Mouse (Mus musculus): ENCODE results near the gene Mapkapk2. TPM values are rescaled to one million over a fixed set of nuclear protein-coding genes. Genes with fewer than 3 reads are reported as not detected.
A peak's percentile ranks its signal among the peaks of the same experiment; 100 is the strongest.

The Mapkapk2 gene
- total RNA-seq, 2 experiments from 2014 or later, result 26.9 to 31.4 TPM

DNA sequence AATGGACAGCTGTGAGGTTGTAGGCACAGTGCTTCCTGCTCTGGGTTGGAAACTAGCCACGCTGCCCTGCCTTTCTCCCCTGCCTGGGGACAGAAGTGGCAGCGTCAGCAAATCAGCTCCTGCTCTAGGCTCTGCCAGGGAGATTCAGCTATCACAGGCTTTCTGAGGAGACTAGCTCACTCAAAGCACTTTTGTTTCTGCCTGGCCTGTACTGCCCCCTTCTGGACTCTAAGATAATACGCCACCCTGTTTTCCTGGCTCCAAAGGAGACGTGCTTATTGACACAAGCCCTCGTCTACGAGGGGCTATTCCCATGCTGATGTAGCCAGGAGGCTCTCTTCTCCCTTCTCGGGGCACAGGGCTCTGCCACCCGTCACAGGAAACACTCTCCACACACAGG, 44.4 kb downstream of the Mapkapk2 start:
- peak; percentile 47 to 53 for DNase-seq (ENCODE audit: extremely low spot score in 1 of 2, low spot score in 1 of 2)

DNA sequence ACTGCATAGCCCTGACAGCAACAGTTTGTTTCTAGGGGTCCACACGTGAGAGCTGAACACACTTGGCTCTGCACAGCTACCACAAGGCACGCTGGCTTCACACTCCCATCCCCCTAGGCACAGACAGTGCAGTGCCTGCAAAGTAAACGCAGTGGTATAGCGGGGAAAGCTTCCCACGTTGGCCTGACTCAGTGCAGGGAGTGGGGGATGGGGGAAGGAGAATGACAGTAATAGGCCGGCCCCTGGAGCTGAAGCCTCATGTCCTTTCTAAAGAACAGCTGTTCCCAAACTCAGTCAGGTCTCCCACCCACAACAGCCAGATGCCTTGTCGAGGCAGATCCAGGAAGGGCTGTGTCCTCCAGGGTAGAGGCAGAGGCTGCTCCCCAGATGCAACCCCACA, 46.6 kb downstream of the Mapkapk2 start:
- no peak for DNase-seq (ENCODE audit: extremely low spot score in 1 of 2, low spot score in 1 of 2)

DNA sequence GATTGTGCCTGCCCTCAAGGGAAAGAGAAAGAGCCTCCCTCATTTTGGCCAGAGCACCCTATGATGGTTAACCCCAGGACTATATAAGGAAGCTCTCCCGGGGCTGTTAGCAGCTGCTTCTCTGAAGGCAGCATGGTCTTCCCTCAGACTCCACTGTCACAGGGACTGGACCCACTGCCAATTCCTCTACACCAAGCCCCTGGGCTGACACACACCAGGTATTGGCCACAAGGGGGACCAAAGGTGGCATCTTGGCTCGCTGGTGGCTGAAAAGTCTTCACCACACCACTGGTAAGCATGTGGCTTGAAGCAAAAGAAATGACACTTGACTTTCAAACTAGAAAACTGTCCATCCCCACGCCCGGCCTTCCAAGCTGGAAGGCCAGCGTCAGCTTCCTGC, 47.0 kb downstream of the Mapkapk2 start:
- no peak for DNase-seq (ENCODE audit: extremely low spot score in 1 of 2, low spot score in 1 of 2)

DNA sequence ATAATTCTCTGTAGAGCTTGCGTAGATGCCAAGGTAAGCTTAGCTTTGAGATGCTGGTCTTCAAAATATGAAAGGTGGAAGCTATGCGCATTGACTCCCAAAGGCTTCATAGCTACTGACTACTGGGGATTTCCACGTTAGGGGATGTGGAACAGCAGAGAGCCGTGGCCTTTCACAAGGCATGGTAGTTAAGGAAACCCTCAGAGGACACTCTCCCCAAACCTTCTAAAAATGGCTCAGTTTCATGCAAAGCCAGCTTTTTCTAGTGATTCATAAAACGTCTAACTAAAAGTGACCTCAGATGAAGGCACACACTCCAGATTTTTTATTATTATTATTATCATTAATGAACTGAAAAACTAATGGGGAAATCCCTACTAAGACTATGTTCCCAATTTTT, 47.6 kb downstream of the Mapkapk2 start:
- no peak for DNase-seq (ENCODE audit: extremely low spot score in 1 of 2, low spot score in 1 of 2)

DNA sequence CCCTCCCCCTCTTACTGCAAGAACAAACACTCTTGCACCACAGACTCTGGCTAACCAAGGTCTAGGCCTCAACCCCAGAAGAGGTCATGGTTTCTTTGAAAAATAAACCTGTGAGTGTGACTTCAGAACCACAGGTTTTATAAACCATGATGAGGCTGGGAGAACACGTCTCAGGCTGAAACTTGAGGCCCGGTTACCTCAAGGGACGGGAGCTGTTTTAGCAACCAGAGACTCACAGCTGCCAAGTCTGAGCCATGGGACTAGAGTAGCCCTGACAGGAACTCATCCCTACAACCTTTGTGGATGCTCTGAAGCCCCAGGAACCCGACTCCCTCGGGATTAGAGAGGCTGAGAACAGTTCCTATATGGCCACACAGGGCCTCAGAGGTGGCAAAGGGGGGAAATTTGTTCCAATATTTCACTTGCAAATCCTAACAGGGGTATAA, 48.2 kb downstream of the Mapkapk2 start:
- DNase-seq (ENCODE audit: extremely low spot score in 1 of 2, low spot score in 1 of 2), result no peak

DNA sequence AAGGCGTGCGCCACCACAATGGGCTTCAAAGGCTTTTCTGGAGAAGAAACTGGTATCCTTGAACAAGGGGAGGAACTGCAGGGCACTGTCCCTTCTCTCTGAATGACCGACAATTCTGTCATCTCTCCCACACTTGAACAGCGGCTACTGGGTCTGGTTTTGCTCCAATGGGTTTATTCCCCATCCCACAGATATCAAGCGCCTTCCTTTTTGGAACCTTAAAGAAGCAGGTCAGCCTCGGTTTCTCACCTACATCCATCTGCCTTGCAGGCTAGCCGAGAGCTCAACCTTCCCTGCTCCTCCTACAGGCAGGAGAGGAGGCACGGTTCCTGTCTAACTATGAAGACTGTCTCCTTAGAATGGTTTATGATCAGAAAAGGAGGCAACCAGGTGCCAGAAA, 48.7 kb downstream of the Mapkapk2 start:
- DNase-seq (ENCODE audit: extremely low spot score in 1 of 2, low spot score in 1 of 2), result no peak

DNA sequence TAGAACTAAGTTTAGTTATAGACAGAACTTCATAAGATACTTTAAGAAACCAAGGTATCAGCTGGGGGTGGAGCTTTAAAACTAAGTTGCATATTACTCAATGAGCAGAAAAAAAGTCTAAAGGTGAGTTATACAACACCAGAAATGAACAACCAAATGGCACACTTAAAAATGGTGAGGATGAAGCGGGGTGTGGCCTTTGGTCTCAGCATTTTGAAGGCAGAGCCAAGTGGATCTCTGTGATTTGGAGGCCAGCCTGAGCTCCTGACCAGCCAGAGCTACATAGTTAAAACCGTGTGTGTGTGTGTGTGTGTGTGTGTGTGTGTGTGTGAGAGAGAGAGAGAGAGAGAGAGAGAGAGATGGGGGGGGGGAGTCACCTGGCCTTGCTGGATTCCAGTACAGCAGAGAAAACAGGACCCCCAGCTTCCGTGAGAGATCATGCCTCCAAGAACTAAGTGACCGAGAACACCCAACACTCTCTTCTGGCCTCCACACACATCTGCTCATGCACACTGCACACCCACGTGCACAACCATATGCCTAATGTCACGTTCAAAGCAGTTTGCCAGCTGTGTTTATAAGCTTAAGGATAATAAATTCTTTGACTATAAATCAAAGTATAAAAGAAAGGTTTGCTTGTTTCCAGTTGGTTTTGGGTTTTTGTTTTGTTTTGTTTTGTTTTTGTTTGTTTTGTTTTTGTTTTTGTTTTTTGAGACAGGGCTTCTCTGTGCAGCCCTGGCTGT, 49.3 kb downstream of the Mapkapk2 start:
- DNase-seq (ENCODE audit: extremely low spot score in 1 of 2, low spot score in 1 of 2), result no peak

DNA sequence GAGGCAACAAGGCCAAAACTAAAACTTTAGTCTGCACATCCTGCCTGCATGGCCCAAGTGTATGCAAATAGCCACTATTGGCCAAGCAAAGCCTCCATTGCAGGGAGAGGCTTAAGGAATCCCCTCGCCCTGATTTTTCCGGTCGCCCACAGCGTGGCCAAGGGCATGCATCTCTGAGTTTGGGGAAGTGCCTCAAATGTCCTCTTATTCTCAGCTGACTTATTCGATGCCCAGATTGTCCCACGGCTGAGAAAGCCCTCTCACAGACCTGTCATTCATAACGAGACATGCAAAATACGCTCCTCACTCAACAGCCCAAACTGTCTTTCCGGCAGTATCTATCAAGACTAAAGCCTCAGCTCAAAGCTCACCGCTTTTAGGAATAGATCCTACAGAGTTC, 51.0 kb downstream of the Mapkapk2 start:
- no peak for DNase-seq (ENCODE audit: extremely low spot score in 1 of 2, low spot score in 1 of 2)

DNA sequence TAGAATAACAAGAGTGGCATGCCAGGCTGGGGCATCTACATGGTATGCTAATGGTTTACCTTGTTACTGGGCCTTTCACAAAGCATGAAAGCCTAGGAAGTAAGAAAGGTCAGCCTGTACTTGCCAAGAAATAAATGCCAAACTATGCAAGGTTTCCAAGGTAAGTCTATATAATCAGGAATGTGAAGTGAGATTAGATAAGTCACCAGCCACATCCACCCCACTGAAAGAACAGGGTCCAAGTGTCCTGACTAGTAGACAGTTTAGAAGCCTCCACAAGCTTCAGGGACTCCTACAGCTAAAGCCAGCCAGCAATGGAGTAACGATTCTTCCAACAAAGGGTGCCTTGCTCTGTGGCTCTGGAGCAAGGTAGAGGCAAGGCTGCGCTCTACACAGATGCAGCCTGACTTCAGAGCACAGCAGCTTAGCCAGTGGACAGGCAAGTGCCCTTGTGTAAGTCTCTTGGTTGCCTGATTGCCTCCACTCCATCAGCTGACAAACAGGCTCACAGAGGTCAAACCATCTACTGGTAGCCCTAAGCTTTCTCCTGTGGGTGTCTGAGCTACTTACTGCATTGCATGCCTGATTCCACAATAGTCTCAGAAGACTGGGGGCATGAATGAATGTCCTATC, 51.8 kb downstream of the Mapkapk2 start:
- no peak for DNase-seq (ENCODE audit: extremely low spot score in 1 of 2, low spot score in 1 of 2)

DNA sequence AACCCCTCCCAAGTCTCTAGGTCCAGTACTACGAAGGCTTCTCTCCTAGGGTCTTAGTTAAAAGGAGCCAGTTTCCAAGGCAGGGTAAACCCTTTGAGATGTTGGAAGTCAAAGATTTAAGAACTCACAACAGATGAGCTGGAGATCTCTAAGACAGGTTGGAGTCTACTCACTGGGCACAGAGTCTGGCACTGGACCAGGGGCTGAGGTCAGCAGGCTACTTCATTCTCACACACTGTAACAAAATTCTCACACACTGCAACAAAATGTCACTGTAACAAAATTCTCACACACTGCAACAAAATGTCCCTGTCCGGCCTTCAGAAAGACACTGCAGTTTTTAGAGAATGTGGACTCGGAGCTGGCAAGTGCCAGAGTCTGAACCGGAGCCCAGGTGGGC, 54.0 kb downstream of the Mapkapk2 start:
- no peak for DNase-seq (ENCODE audit: extremely low spot score in 1 of 2, low spot score in 1 of 2)

DNA sequence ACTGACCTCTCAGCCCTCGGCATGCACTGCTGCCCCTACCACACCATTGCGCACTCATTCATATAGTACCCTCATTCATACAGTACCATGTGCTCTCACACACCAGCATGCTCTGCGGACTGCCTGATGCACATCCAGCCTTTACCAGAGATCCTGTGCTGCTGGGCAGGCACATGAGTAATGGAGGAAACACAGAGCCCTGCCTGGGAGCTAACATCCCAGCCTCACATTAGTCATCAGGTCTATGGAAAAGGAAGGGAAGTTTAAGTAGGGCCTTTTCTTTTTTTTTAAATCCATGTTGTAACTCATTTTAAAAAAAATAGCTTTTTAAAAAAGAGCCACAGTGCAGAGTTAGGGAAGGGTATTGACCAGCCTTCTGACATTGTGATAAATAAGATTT, 54.9 kb downstream of the Mapkapk2 start:
- no peak for DNase-seq (ENCODE audit: extremely low spot score in 1 of 2, low spot score in 1 of 2)

DNA sequence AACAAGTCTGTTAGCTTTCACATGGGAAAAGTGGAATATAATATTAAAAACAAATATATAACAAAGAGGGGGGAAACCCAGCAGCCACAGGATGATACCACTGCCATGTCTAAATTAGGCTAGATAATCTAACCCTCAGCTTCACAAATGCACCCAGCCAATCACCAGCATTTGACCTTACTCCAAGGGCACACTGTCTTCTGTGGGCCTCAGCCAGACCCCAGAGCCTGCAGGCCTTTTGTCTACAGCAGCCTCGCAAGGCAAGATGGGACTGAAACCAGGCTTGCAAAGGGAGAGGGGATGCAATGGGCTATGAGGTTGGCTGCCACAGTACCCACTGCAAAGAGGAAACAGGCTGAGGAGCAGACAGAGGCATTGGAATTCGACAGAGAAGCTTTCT, 55.4 kb downstream of the Mapkapk2 start:
- no peak for DNase-seq (ENCODE audit: extremely low spot score in 1 of 2, low spot score in 1 of 2)

DNA sequence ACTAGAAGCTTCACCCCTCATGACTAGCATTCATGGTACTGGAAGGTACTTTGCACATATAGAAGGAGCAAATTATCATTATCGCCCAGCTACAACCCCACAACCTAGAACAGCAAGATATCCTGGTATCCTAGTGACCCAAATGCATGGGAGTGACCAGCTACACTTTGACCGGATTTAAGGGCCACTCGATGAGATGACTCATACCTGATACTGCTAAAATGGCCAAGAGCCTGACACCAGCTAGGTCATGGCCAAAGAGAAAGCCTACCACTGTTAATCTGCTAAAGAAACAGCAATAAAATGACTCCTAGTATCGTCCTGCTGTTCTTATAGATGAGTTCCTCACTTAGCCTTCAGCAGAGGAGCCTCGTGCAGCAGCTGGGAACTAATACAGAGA, 58.1 kb downstream of the Mapkapk2 start:
- DNase-seq (ENCODE audit: extremely low spot score in 1 of 2, low spot score in 1 of 2), result no peak

DNA sequence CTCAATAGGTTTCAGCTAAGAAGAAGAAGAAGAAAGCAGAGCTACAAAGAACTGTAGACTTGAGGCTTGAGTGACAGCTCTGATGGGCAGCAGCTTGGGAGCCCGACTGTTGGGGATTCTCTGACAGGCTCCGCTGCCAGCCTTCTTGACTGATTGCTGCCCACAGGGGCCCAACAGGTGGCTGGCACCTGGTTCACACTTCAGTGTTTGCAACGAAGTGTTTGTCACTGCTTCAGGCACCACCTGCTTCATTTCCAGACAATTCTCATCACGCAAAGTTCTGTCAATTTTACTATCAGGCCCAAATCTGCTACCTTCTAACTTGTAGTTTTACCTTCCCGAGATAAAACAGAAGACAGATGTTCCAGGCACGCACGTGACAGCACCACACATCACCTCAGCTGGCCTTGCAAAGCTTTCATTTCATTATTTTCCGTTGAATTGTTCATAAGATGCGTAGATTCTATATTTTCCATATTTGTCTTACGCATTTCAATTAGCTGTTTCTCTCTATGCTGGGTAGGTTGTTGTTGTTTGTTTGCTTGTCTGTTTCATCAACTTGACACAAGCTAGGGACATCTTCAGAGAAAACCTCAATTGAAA, 59.1 kb downstream of the Mapkapk2 start:
- no peak for DNase-seq (ENCODE audit: extremely low spot score in 1 of 2, low spot score in 1 of 2)

DNA sequence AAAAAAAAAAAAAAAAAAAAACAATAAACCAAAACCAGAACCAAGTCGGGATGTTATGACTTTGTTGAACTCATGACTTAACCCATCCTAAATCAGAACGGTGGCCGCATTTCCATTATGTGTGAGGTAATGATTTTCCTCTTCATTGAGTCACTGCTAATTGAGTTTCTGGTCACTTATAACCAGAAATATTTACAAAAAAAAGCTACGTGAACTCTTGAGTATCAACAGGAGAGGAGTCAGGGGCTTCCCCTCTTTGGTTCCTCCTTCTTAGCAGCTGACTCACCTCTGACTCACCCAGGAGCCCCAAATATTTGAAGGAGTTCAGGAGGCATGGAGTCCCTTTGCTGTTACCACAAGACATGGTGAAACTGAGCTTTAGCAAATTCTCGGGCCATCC, 59.6 kb downstream of the Mapkapk2 start:
- no peak for DNase-seq (ENCODE audit: extremely low spot score in 1 of 2, low spot score in 1 of 2)

DNA sequence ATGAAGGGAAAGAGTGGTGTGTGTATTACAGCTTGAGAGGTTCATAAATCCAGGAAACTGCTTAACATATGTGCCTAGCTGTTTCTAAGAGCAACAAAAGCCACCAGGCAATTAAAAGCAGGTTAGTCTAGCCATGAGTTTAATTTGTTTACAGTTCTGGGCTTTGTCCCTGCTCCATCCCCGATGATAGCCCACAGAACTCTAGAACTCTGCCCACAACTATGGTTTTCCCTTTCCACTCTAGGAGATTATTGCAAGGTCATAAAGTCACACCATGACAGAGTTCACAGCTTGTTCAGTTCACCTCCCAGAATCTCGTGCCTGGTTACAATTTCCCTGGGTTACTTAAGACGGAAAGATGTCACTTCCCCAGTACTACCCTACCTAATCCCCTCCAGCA, 66.4 kb downstream of the Mapkapk2 start:
- no peak for DNase-seq (ENCODE audit: extremely low spot score in 1 of 2, low spot score in 1 of 2)

DNA sequence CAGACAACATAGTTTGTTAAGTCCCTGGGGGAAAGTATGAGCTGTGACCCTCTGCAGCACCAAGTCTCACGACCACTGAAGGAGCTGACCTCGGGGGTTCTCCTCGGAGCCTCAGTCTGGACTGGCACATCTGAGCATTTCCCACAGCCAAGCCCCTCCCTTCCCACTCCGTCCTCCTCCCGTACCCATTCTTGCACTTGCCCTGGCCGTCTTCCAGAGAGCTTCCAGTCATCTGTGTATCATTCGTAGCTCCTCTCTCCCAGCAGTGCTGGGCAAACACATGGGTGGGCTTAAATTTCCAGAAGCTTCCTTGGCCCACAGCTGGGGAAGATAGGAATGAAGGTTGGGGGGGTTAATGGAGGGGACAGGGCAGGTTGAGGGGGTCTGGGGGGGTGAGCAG, 67.4 kb downstream of the Mapkapk2 start:
- DNase-seq (ENCODE audit: extremely low spot score in 1 of 2, low spot score in 1 of 2), result no peak

DNA sequence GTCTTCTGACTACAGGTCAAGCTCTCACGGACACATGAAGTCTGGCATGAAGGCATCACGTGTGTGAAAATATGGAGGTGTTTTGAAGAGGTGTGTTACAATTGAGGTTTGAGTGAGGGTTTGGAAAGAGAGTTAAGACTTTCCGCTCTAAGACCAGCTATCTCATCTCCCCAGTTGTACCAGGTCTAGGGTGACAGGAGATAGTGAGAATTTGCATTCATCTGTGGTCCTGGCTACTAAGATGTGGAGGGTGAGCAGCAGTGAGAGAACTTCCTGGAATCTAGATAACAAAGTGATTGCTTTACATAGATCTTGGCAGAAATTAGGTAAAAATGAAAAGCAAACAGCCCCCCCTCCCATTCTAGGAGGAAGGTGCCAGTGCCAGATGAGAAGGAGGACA, 68.4 kb downstream of the Mapkapk2 start:
- no peak for DNase-seq (ENCODE audit: extremely low spot score in 1 of 2, low spot score in 1 of 2)

DNA sequence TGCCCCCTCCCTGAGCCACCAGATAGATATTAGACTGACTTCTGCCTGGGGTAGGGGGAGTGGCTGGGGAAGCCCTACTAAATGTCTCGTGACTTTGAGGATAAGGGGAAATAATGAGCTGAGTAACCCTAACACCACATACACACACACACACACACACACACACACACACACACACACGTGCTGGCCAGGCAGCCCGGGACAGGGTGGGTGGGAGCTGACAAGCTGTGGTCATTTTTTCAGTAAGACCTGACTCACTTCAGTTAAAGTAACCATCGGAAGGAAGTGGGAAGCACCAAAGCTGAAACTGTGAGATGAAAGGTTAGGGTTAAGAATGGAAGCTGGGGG, 71.8 kb downstream of the Mapkapk2 start:
- no peak for DNase-seq (ENCODE audit: extremely low spot score in 1 of 2, low spot score in 1 of 2)

DNA sequence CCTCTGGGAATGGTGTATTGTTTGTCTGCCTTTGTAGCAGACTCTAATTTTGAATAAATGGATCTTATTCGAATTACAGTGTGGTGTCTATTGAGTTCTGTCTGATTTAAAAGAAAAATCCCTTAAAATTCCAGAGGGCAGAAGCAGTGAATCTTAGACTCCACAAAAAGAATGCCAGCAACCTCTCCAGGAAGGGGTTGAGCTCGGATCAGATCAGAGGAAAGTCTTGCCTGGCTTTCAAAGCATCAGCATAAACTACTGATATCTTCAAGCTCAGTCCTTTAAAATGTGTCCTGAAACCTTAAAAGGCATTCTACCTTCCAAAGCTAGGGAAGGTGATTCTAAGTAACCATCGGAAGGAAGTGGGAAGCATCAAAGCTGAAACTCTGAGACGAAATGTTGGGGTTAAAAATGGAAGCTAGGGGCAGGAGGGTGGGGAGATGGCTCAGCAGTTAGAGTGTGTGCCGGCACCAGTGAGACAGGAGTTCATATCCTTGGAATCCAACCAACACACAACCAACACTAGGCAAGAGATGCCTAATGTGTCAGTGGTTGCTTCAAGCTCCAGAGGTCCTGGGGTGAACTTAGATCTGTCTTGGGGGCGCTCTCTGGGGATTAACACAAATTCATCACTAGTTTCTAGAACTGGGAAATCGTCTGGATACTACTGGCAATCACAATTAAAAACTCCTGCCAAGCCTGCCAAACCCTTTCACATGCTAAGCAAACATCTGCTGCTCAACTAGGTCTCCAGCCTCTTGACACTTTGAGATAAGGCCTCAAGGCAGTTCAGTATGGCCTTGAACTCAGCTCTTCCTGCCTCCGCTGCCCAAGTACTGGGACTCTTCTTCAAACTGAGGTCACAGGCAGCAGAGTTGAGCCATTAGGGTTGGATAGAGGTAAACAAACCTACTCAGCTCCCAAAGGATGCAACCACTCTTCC, 72.5 kb downstream of the Mapkapk2 start:
- DNase-seq (ENCODE audit: extremely low spot score in 1 of 2, low spot score in 1 of 2), result no peak

Data from layer of hippocampus, postnatal 25 days (tissue).